Mouse (Mus musculus) forebrain, embryonic 15.5 days (tissue): ENCODE results near the gene Chd9. TPM values are rescaled to one million over a fixed set of nuclear protein-coding genes. Genes with fewer than 3 reads are reported as not detected.

Experiments used
- ATAC-seq: fragments of 200-750 bp; cut with Nextera tagmentation; replicated peaks from 2 replicates; pipeline ENCODE4 v1.8.0; 2017; ENCODE audit warnings: mild to moderate bottlenecking, moderate TSS enrichment, moderate library complexity
- H3K27ac ChIP-seq: fragments of 300-500 bp; sonication (generic); replicated peaks from 2 replicates; pipeline ENCODE4 v1.5.1; 2015; ENCODE audit warnings: mild to moderate bottlenecking, inconsistent platforms
- H3K27me3 ChIP-seq: fragments of 300-500 bp; sonication (generic); 2 replicates; pipeline ENCODE4 v1.6.1; 2015; ENCODE audit warnings: inconsistent platforms
- H3K36me3 ChIP-seq: fragments of 300-500 bp; sonication (generic); 2 replicates; pipeline ENCODE4 v1.6.1; 2015; ENCODE audit warnings: mild to moderate bottlenecking, inconsistent platforms
- H3K4me1 ChIP-seq: fragments of 300-500 bp; sonication (generic); 2 replicates; pipeline ENCODE4 v1.6.1; 2015; ENCODE audit warnings: inconsistent platforms
- H3K4me2 ChIP-seq: fragments of 300-500 bp; sonication (generic); replicated peaks from 2 replicates; pipeline ENCODE4 v1.6.1; 2015; ENCODE audit warnings: mild to moderate bottlenecking, inconsistent platforms
- H3K4me3 ChIP-seq: fragments of 300-500 bp; sonication (generic); 2 replicates; pipeline ENCODE4 v1.5.1; 2015; ENCODE audit warnings: mild to moderate bottlenecking, inconsistent platforms
- H3K9ac ChIP-seq: fragments of 300-500 bp; sonication (generic); replicated peaks from 2 replicates; pipeline ENCODE4 v1.6.1; 2015; ENCODE audit warnings: mild to moderate bottlenecking, inconsistent platforms
- H3K9me3 ChIP-seq: fragments of 300-500 bp; sonication (generic); 2 replicates; pipeline ENCODE4 v1.6.1; 2016; ENCODE audit warnings: inconsistent platforms
- WGBS: fragments of 180-500 bp; shearing (Covaris S2); methylation state at CpG from one replicate; pipeline ENCODE4 v1.1.7; 2015; ENCODE audit warnings: mixed read lengths; 5-methylcytosine and 5-hydroxymethylcytosine counted together
- polyA plus RNA-seq: library from polyadenylated mRNA; unstranded; fragments of >200 nt; fragmentation: Nextera tagmentation; extraction: Ambion mirVana; gene quantifications from 2 replicates; pipeline ENCODE4 v1.2.1, GENCODE M21; 2015

The Chd9 gene
- polyA plus RNA-seq, 1 experiment from 2014 or later = 91.0 TPM

DNA sequence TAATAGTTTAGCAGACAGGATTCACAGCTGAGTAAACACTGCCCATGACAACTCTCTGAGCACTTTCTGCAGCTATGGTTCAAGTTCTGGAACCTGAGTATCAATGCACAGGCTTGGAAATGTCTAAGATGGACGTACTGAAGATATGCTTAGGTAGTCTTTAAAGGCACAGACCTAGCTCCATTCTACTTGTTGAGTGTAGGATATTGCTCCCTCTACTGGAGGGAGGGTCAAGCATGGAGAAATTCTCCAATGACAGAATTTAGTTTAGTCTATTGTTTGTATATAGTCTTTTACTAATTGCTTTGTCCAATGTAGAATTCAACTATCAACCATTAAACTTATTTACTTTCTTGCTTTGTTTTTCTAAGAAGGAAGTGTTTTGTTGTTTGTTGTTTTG, 108.7 kb downstream of the Chd9 start:
- Histone ChIP-seq H3K4me3 (no peak overlapping the region), H3K4me2 (no peak overlapping the region), H3K9me3 (no peaks in the 10 kb centered on the region), H3K27me3 (no peaks in the 10 kb centered on the region), H3K4me1 (no peaks in the 10 kb centered on the region), H3K36me3 (0 out of 2 replicates have a peak, but pooled peaks cover 4% of the 10 kb centered on the region), H3K27ac (no peak overlapping the region), H3K9ac (no peak overlapping the region)
- no peak for ATAC-seq
- WGBS = 44% methylated on average over 1 of the region's 1 CpGs

DNA sequence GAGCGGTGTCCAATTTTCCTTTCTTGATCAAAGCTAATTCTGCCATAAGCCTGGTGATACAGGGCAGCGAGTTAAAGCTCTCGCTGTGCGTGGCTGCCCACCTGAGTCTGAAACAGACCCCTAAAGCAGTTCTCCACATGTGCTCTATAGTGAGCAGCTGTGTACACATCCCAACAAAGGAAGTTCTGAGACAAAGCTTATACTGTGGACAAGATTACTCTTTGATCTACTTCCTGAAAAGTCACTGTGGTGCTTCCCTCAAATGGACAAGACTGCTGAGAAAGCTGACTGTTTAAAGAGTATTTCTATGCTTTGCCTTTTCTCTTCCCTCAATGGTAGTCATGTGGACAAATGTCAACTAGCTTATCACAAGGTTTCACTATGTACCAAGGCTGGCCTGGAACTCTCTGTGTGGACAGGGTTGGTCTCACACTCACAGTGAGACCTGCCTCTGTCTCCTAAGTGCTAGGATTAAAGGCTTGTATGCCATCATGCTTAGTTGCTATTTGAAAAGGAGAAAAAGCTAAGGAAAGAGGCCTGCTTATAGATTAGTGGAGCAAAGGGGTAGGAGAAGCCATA, 110.3 kb downstream of the Chd9 start:
- ATAC-seq = no peak
- no peak overlapping the region for H3K4me2 ChIP-seq
- 82% methylated on average over 4 of the region's 4 CpGs for WGBS
- no peaks in the 10 kb centered on the region for H3K4me1 ChIP-seq
- H3K9ac ChIP-seq = no peak overlapping the region
- no peak overlapping the region for H3K4me3 ChIP-seq
- 0 out of 2 replicates have a peak, but pooled peaks cover 2% of the 10 kb centered on the region for H3K36me3 ChIP-seq
- no peaks in the 10 kb centered on the region for H3K9me3 ChIP-seq
- no peaks in the 10 kb centered on the region for H3K27me3 ChIP-seq
- no peak overlapping the region for H3K27ac ChIP-seq

- no peak overlapping the region for H3K27ac ChIP-seq
- 98% methylated on average over 1 of the region's 1 CpGs for WGBS
- no peaks in the 10 kb centered on the region for H3K4me1 ChIP-seq
- no peak overlapping the region for H3K9ac ChIP-seq
- H3K9me3 ChIP-seq = no peaks in the 10 kb centered on the region
- no peaks in the 10 kb centered on the region for H3K36me3 ChIP-seq
- no peak overlapping the region for H3K4me2 ChIP-seq
- H3K27me3 ChIP-seq = no peaks in the 10 kb centered on the region
- ATAC-seq = no peak
- no peak overlapping the region for H3K4me3 ChIP-seq
These were observed 111.7 kb downstream of the Chd9 start for GRCm38 (mm10) chr8:90939867-90940266.

- H3K4me3 ChIP-seq = no peak overlapping the region
- H3K9ac ChIP-seq = no peak overlapping the region
- 91% methylated on average over 4 of the region's 4 CpGs for WGBS
- no peaks in the 10 kb centered on the region for H3K9me3 ChIP-seq
- no peaks in the 10 kb centered on the region for H3K27me3 ChIP-seq
- no peaks in the 10 kb centered on the region for H3K36me3 ChIP-seq
- no peak for ATAC-seq
- no peaks in the 10 kb centered on the region for H3K4me1 ChIP-seq
- no peak overlapping the region for H3K4me2 ChIP-seq
- H3K27ac ChIP-seq = no peak overlapping the region
These were observed 115.6 kb downstream of the Chd9 start for GRCm38 (mm10) chr8:90943770-90944169.

DNA sequence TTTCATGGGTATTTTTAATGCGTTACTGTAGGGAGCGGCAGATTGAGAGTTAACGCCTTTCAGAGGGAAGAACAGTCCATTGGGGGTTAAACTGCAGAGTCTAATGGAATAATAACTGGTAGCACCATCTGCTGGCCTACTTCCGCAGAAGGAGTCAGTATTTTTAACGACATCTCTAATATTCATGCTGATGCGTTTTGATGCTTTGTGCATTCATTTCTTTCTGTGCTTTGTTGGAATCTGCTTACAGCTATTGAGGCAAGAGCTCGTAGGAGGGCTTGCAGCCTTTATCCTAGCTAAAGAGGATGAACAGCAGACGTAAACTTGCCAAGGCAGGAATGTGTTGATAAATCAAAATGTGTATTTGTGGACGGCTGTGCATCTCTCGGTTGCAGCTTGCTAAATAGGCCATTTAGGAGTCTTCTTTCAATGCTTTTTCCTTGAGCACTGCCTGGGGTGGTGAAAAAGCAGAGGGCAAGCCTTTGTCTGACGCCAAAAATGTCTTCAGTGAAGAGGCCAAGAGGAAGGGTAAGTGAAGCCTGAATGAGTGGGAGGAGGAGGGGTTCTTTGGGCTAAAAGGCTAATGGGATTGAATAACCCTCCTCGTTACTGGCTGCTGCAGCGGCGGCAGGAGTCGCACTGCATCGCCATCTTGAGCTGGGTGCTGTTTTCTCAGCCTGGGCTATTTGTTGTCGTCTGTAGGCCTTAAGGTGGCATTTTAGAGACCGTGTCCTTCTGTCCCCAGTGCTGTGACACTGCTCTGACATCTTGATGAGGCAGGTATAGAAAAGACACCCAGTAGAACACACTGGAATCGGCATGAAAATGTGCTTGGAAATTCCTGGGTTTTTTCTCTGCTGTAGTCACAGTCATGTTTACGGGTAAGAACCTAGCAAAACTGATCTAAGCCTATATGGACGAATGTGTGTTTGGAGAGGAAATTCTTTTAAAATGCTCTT, 126.9 kb downstream of the Chd9 start:
- Histone ChIP-seq H3K27me3 (no peaks in the 10 kb centered on the region), H3K4me1 (peaks cover 37% of the 10 kb centered on the region), H3K4me3 (peak overlapping the region; percentile 52), H3K9me3 (no peaks in the 10 kb centered on the region), H3K9ac (peak overlapping the region; percentile 80), H3K27ac (peak overlapping the region; percentile 99), H3K4me2 (peak overlapping the region; percentile 40), H3K36me3 (no peaks in the 10 kb centered on the region)
- WGBS = under 1% methylated on average over 21 of the region's 21 CpGs
- peak; percentile 97 for ATAC-seq

DNA sequence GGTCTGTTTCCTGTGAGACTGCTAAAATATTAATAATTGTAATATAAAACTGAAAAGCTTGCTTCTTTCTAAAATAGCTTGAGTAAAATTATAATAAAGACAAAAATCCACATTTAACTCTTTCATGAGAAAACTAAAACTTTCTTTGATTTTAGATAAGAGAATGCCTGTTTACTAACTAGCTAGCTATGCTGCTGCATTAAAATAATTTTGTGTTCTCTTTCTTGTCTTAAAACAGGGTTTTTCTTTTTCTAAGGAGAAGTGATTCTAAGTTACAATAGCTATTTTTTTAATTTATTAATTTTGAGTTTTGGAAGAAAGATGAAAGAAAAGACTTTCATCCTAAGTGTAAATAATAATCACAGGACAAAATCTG, 127.6 kb downstream of the Chd9 start:
- peak overlapping the region; percentile 80 for H3K9ac ChIP-seq

DNA sequence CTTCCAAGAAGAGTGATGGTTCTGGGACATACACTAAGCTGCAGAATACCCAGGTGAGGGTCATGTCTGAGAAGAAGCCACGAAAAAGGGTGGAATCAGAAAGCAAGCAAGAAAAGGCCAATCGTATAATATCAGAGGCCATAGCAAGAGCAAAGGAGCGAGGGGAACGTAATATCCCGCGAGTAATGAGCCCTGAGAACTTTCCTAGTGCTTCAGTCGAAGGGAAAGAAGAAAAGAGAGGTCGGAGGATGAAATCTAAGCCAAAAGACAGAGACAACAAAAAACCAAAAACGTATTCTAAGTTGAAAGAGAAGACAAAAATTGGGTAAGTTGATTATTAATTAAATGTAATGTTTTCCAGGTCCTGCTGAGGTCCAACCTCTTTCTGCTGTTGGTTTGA, 128.2 kb downstream of the Chd9 start:
- Histone ChIP-seq H3K27ac (peak overlapping the region; percentile 14; the same call in 1 of the 2 replicates), H3K4me2 (peak overlapping the region; percentile 85), H3K4me3 (peak overlapping the region; percentile 49), H3K4me1 (peaks cover 49% of the 10 kb centered on the region), H3K36me3 (peaks cover under 1% of the 10 kb centered on the region; the same call in 1 of the 2 replicates), H3K9ac (peak overlapping the region; percentile 49), H3K9me3 (no peaks in the 10 kb centered on the region), H3K27me3 (no peaks in the 10 kb centered on the region)
- ATAC-seq = no peak
- WGBS = 16% methylated on average over 9 of the region's 9 CpGs

More for the DNA sequence above, 127.6 kb downstream of the Chd9 start:
- H3K4me3 ChIP-seq = peak overlapping the region; percentile 52
- peaks cover 43% of the 10 kb centered on the region for H3K4me1 ChIP-seq
- no peak for ATAC-seq
- H3K4me2 ChIP-seq = peak overlapping the region; percentile 85
- H3K9me3 ChIP-seq = no peaks in the 10 kb centered on the region
- no peaks in the 10 kb centered on the region for H3K27me3 ChIP-seq
- H3K27ac ChIP-seq = peak overlapping the region; percentile 99
- no peaks in the 10 kb centered on the region for H3K36me3 ChIP-seq

DNA sequence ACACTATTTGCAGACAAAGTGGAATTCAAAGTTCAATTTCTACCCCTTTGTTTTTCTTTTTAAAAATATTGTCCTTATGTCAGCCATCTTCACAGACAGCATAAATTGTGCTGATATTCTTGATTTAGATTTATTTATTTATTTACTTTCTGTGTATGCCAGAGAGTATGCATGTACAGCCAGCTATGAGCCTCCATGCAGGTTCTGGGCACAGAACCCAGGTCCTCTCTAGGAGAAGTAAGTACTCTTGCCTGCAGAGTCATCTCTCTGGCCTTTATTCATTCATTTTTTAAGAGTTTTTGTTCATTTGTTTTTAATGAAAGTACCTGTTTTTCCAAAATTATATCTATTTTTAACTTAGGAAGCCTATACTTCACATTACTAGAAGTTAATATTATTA, 129.6 kb downstream of the Chd9 start:
- H3K27ac ChIP-seq = no peak overlapping the region
- no peaks in the 10 kb centered on the region for H3K27me3 ChIP-seq
- H3K4me1 ChIP-seq = peaks cover 59% of the 10 kb centered on the region
- peak overlapping the region; percentile 49 for H3K4me3 ChIP-seq
- peaks cover 3% of the 10 kb centered on the region; the same call in 1 of the 2 replicates for H3K36me3 ChIP-seq
- H3K9me3 ChIP-seq = no peaks in the 10 kb centered on the region
- H3K4me2 ChIP-seq = peak overlapping the region; percentile 85
- no peak overlapping the region; the same call in 1 of the 2 replicates for H3K9ac ChIP-seq
- no peak for ATAC-seq

DNA sequence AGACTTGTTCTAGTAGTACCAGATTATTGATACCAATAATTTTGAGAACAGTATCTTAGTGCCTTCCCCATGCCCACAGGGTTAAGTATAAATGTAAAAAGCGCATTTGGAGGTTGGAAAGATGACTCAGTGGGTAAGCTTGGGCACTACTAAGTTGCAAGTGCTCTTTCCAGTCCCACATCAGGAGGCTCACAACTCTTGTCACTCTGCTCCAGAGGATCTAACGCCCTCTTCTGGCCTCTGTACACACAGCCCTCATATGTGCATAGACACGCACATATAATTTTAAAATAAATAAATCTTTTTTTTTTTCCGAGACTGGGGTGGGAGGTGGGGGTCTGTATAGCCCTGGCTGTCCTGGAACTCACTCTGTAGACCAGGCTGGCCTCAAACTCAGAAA, 131.6 kb downstream of the Chd9 start:
- Histone ChIP-seq H3K4me2 (no peak overlapping the region; the same call in 1 of the 2 replicates), H3K9me3 (no peaks in the 10 kb centered on the region), H3K9ac (no peak overlapping the region), H3K27ac (no peak overlapping the region), H3K4me1 (peaks cover 70% of the 10 kb centered on the region), H3K4me3 (no peak overlapping the region), H3K27me3 (no peaks in the 10 kb centered on the region), H3K36me3 (peaks cover 3% of the 10 kb centered on the region; the same call in 1 of the 2 replicates)
- no peak for ATAC-seq
- WGBS = 93% methylated on average over 4 of the region's 4 CpGs

DNA sequence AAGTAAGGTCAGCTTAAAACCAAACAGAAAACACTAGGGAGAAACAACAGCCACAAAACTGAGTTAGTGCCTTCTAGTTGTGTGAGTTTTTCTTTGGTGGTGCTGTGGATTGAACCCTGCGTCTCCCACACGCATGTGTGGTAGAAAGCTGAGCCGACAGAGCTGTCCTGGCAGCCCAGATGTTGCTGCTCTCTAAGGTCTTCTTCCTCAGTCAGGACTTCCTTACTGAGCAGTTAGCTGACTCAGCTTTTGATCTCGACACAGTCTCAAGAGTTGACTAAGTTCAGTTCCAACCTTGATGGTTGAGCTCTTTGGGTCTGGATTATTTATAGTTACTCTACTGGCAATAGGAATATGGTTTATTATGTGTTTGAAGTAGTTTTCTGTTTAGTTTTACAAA, 133.5 kb downstream of the Chd9 start:
- peaks cover 66% of the 10 kb centered on the region for H3K4me1 ChIP-seq
- peaks cover 3% of the 10 kb centered on the region; the same call in 1 of the 2 replicates for H3K36me3 ChIP-seq
- H3K27ac ChIP-seq = no peak overlapping the region
- 86% methylated on average over 4 of the region's 4 CpGs for WGBS
- no peak for ATAC-seq
- H3K9ac ChIP-seq = no peak overlapping the region
- no peak overlapping the region for H3K4me2 ChIP-seq
- no peak overlapping the region for H3K4me3 ChIP-seq
- H3K27me3 ChIP-seq = no peaks in the 10 kb centered on the region
- no peaks in the 10 kb centered on the region for H3K9me3 ChIP-seq

DNA sequence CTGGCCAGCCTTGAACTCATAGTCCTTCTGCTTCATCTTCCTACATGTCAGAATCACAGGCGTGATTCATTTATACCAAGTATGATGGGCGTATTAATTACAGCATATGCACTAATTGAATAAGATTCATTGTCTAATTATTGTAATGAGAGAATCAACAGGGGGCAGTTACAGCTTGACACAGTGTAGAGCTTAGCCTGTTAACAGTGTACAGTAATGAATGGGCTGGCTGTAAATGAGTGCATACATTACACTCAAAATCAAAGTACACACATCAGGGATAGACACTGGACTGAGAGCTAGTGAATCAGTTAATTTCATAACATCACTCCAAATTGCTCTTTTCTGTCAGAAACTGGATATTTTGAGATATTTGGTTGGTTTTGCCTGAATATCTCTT, 135.9 kb downstream of the Chd9 start:
- no peak overlapping the region for H3K27ac ChIP-seq
- no peaks in the 10 kb centered on the region for H3K9me3 ChIP-seq
- no peaks in the 10 kb centered on the region for H3K27me3 ChIP-seq
- no peak overlapping the region for H3K4me3 ChIP-seq
- H3K4me2 ChIP-seq = no peak overlapping the region
- H3K36me3 ChIP-seq = peaks cover 6% of the 10 kb centered on the region; the same call in 1 of the 2 replicates
- 33% methylated on average over 2 of the region's 2 CpGs for WGBS
- H3K4me1 ChIP-seq = peaks cover 45% of the 10 kb centered on the region
- ATAC-seq = 0 out of 2 replicates have a peak, but pooled peaks have one; percentile 6
- H3K9ac ChIP-seq = no peak overlapping the region

DNA sequence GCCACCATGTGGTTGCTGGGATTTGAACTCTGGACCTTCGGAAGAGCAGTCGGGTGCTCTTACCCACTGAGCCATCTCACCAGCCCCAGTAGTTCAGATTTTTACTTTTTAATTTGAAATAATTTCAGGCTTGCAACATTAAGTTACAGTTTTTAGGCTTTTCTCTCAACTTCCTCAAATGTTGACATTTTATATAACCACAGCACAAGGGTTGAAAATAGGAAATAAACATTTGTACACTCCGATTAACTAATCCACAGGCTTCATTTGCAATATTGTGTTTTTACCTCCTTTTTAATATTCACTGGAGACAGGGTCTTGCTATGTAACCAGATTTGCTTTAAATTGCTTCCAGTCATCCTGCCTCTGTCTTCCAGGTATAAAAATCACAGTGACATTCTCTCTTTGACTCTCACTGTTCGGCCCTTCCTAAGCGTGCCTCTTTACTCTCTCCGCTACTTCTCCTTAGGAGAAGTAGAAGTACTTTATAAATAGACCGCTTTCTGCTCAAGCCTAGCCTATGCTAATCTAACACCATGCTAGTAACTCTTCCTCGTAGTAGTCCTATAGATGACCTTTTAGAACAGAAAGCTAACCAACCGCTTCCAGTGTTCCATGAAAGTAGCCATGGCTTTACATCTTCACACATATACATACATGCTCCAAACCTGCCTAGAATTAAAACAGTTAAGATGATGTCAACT, 137.5 kb downstream of the Chd9 start:
- H3K4me1 ChIP-seq = peaks cover 31% of the 10 kb centered on the region
- no peaks in the 10 kb centered on the region for H3K9me3 ChIP-seq
- ATAC-seq = no peak
- H3K4me2 ChIP-seq = no peak overlapping the region
- no peak overlapping the region for H3K27ac ChIP-seq
- H3K9ac ChIP-seq = no peak overlapping the region
- WGBS = 93% methylated on average over 9 of the region's 9 CpGs
- no peak overlapping the region for H3K4me3 ChIP-seq
- H3K36me3 ChIP-seq = peaks cover 6% of the 10 kb centered on the region; the same call in 1 of the 2 replicates
- H3K27me3 ChIP-seq = no peaks in the 10 kb centered on the region
